Mouse (Mus musculus) frontal cortex, postnatal 14 days (tissue): Measurements from ENCODE around the gene Tnfrsf8.

Source experiments
- DNase-seq, 2 experiments: peaks; one replicate each; pipeline ENCODE4 v3.0.0; 2022; ENCODE audit warnings: low spot score in 2 of 2

The Tnfrsf8 gene

GRCm38 (mm10) chr4:145271634-145272033 lies 43.3 kb downstream of the Tnfrsf8 start:
- DNase-seq = no peak

- peak in 1 of 2 experiments; percentile 19 for DNase-seq
Measured at GRCm38 (mm10) chr4:145270136-145270535, 44.8 kb downstream of the Tnfrsf8 start.

DNA sequence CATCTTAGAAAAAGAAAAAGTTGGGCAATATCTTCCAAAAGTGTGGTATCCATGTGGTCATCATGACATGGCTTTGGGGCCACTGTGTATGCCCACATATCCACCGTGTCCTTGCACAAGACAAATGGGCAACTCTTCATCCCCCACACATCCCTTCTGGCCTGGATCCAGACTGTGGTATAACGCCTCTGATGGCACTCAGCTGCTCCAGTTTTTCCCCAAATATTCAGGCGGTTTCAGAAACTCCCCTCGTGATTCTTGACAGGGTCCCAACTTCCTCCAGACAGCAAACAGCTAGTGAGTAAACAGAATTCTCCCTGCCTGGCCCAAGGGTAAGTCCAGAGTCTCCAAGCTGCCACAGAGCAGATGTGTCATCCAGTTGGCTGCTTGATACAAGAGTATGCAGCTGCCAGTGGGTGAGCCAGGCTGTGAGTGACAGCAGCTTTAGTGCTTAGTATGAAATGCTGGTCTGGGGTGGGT lies 47.3 kb downstream of the Tnfrsf8 start:
- DNase-seq = no peak

DNA sequence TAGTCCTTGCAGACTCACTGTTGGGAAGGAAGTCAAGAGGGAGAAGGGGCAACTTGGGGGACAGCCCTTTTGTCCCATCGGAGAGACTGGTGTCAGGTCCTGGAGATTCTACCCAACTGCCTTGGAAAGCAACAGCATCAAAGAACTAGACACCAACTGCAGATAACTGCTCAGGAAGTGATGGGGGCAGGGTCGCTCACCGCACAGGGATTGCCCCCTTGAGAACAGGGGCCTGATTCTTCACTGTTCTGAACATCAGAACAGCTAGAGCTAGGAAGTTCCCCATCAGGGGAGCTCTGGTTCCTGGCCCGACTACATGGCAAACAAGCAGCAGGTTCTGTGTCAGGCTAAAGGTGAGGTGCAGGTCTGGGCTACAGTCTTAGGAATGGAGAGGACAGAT lies 48.5 kb downstream of the Tnfrsf8 start:
- no peak for DNase-seq

GRCm38 (mm10) chr4:145264761-145265160 lies 50.2 kb downstream of the Tnfrsf8 start:
- no peak for DNase-seq

DNA sequence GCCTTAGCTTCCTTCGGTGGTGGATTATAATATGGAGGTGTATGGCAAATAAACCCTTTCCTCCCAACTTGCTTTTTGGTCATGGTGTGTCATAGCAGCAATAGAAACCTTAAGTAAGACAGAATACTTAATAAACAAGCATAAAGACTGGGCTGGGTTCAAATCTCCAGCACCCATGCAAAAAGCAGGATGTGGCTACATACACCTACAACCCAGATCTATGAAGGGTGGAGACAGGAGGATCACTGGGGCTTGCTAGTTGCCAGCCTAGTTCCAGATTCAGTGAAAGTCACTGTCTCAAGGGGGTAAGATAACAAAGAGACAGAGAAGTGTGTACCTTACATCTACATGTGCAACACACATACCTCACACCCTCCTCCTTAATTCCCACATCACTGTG lies 51.4 kb downstream of the Tnfrsf8 start:
- no peak for DNase-seq

- DNase-seq = no peak
Measured at GRCm38 (mm10) chr4:145260802-145261201, 54.2 kb downstream of the Tnfrsf8 start.

GRCm38 (mm10) chr4:145257751-145258434 lies 57.1 kb downstream of the Tnfrsf8 start:
- no peak for DNase-seq

- no peak for DNase-seq
Measured at GRCm38 (mm10) chr4:145256144-145256543, 58.8 kb downstream of the Tnfrsf8 start.

DNA sequence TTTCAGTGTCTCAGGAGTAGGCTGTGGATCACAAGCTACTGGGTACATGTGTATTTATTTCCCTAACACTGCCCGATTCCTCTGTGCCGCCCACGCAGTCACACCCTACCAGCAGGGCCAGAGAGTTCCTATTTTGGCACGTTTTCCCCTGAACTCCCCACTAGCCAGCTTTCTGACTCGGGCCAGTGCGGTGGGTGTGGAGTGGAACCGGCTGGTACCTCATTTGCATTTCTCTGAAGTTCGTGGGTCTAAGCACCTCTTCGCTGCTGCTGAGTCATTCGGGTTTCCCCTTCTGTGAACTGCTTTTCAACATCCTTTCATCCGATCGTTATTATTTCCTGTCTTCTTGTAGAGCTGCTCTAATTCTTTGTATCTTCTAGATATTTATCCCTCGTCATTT lies 60.5 kb downstream of the Tnfrsf8 start:
- DNase-seq = no peak

- DNase-seq = no peak
Measured at GRCm38 (mm10) chr4:145252611-145253010, 62.4 kb downstream of the Tnfrsf8 start.

DNA sequence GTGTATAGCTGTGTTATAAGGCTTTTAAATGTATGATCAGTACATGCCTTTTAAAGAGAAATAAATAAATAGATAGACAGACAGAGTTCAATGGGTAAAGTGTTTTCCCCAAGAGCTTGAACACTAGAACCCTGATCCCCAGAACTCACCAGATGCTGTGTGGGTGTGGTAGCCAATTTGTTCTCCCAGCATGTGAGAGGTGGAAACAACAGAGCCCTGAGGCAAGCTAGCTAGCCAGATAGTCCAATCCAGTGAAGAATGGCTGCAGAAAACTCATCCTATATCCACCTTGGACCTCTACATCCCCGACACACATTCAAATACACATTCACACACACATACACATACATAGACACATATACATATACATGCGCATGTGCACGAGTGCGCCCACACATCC lies 63.4 kb downstream of the Tnfrsf8 start:
- no peak for DNase-seq

- DNase-seq = no peak
Measured at GRCm38 (mm10) chr4:145250002-145250401, 65.0 kb downstream of the Tnfrsf8 start.

DNA sequence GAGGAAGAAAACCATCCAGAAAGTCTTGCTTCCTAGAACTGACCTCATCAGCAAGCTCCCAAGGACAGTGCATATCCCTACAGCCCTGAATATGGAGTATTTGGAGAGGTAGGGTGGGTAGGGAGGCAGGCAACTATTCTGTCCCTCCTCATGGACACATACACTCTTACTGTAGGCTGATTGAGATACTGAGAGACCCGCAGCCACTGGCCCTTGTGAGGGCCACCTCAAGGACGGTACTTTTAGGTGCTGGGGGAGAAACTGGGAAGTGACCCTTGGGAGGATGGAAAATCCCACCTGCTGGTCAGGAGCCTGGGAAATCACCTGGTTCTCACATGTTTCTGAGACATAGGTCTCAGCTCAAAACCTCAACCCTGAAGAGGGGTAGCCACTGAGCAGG lies 67.4 kb downstream of the Tnfrsf8 start:
- DNase-seq = no peak

- no peak for DNase-seq
Measured at GRCm38 (mm10) chr4:145246173-145247011, 68.6 kb downstream of the Tnfrsf8 start, which contains the start of gene Tnfrsf1b. Tnfrsf1b (minus strand) TSS chr4:145246870.

DNA sequence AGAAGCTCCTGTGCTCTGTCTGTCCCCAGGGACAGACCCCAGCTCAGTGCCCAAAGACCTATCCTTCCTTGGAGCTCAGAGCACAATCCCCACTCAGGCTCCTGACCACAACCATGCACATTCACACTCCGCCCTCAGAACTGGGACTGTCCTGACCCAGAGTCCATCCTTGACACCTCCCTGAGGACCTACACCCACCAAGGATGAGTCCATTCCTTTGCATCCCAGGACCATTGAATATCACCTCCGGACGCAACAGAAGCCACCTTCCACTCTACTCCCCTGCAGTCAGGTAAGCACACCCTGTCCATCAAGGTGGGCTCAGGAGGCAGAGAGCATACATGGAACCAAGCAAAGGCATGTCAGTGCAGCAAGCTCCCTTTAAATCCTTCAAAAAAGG lies 69.4 kb downstream of the Tnfrsf8 start:
- no peak for DNase-seq

DNA sequence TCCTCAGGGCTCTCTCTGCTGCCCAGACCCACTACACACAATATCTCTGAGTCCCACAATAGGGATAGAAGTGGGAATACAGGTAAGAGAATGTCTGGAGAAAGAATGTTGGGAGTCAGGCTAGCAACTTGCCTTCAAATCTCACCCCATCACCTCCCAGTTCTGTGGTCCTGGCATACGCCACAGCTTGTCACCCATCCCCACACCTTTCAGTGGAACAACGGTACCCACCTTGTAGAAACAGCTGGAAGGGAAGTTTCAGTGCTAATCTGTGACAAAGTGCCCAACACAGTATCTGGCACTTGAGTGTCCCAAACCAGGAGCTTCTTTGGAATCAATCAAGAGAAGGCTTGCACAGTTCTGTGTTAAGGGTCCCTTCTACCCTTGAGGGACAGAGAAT lies 70.3 kb downstream of the Tnfrsf8 start:
- DNase-seq = no peak

DNA sequence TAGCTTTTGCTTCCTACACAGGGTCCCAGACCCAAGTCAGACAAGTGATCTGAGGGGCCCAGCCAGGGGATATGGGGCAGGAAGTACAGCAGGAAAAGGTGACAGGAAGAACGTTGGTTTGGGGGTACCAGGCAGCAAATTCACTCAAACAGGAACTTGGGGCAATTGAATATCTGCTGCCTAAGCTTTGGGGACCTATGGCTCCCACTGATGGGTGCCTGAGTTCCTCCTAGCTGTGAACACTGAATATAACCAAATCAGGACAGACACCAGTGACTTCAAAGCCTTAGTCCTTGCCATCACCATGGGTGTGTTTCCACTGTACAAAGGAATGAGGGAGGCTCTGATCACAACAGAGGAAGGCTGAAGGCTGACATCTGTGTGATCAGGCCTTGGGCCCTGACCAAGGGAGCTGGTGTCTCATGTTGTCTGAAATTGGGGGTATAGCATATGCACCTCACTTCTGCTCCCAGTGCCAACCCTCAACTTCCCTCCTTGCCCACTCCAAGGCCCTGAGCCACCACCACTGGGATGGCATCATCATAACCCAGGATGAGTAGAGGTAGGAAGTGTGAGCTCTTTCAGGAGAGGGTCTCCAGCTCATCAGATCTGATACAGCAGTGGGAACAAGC lies 72.1 kb downstream of the Tnfrsf8 start:
- DNase-seq = no peak

- peak in 1 of 2 experiments; percentile 9 for DNase-seq
Measured at GRCm38 (mm10) chr4:145240723-145241231, 74.2 kb downstream of the Tnfrsf8 start.

- DNase-seq = peak in 1 of 2 experiments; percentile 47
Measured at GRCm38 (mm10) chr4:145239049-145239830, 75.7 kb downstream of the Tnfrsf8 start.

DNA sequence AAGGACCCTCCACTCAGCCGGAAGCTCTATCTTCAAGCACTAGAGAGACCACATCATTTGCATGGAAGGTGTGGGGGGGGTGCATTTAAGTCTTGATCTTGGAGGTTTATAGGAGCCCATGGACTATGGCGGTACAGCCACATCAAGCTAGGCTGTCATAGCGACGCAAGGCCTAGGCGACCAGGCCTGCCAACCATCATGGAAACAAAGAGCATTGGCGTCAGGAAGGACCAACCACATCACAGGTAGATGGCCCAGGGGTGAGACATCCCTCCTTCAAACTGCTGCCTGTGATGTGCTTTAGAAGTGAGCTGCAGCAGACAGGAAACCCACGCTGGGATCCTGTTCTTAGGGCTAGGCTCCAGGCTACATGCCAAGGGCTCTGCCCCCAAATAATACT lies 78.9 kb downstream of the Tnfrsf8 start:
- DNase-seq = no peak
